Mouse (Mus musculus): ENCODE measurements at regions not wholly inside any gene's neighbourhood (a gene's known extent, or its start where the extent isn't known, plus 50 kb on each side); places are given as distances from the start of the nearest gene placed in this dataset.

- H3K27me3 ChIP-seq: no peaks in the 10 kb centered on the region
- no peaks in the 10 kb centered on the region for H3K9me3 ChIP-seq
- no peaks in the 10 kb centered on the region for H3K4me1 ChIP-seq
- H3K4me2 ChIP-seq: no peak overlapping the region
- H3K9ac ChIP-seq: no peak overlapping the region
- H3K4me3 ChIP-seq (replicated peaks): no peak overlapping the region
- H3K27ac ChIP-seq: no peak overlapping the region
- no peaks in the 10 kb centered on the region for H3K36me3 ChIP-seq (replicated peaks)
- ATAC-seq (ENCODE audit: low FRiP score): no peak
These were observed 535.6 kb upstream of the Camk1g start for GRCm38 (mm10) chr1:193905711-193906110.

DNA sequence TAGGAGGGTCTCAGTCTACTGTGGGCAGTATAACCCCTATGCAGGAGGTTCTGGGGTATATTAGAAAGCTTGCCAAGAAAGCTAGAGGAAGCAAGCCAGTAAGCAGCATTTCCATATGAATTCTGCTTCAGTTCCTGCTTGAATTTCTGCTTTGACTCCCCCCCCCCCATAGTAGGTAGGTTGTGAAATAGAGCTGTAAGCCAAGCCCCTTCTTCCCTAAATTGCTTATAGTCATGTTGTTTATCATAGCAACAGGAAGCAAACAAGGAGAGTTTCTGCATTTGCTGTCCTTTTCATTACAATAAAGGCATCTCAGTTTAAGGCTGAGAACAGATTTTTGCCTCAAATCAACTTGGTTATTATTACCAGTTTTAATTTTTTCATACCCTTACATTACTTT, 524.0 kb upstream of the Camk1g start:
- H3K27me3 ChIP-seq: no peaks in the 10 kb centered on the region
- H3K4me2 ChIP-seq: no peak overlapping the region
- H3K4me1 ChIP-seq: peaks cover 6% of the 10 kb centered on the region
- ATAC-seq (ENCODE audit: low FRiP score): no peak
- no peak overlapping the region for H3K9ac ChIP-seq
- H3K27ac ChIP-seq: no peak overlapping the region
- H3K9me3 ChIP-seq: no peaks in the 10 kb centered on the region
- no peak overlapping the region for H3K4me3 ChIP-seq (replicated peaks)
- no peaks in the 10 kb centered on the region for H3K36me3 ChIP-seq (replicated peaks)

GRCm38 (mm10) chr1:193876540-193876939, 506.4 kb upstream of the Camk1g start:
- no peaks in the 10 kb centered on the region for H3K36me3 ChIP-seq (replicated peaks)
- 76% methylated on average over 2 of the region's 2 CpGs for WGBS
- H3K9me3 ChIP-seq: no peaks in the 10 kb centered on the region
- H3K9ac ChIP-seq: no peak overlapping the region
- H3K4me1 ChIP-seq: no peaks in the 10 kb centered on the region
- no peak overlapping the region for H3K4me3 ChIP-seq (replicated peaks)
- no peak overlapping the region for H3K27ac ChIP-seq
- H3K27me3 ChIP-seq: no peaks in the 10 kb centered on the region
- H3K4me2 ChIP-seq: no peak overlapping the region
- no peak for ATAC-seq (ENCODE audit: low FRiP score)

GRCm38 (mm10) chr1:193876121-193876520, 506.0 kb upstream of the Camk1g start:
- no peak overlapping the region for H3K27ac ChIP-seq
- no peaks in the 10 kb centered on the region for H3K36me3 ChIP-seq (replicated peaks)
- no peak overlapping the region for H3K4me3 ChIP-seq (replicated peaks)
- no peaks in the 10 kb centered on the region for H3K9me3 ChIP-seq
- H3K4me2 ChIP-seq: no peak overlapping the region
- H3K4me1 ChIP-seq: no peaks in the 10 kb centered on the region
- no peak overlapping the region for H3K9ac ChIP-seq
- no peaks in the 10 kb centered on the region for H3K27me3 ChIP-seq
- ATAC-seq (ENCODE audit: low FRiP score): no peak

DNA sequence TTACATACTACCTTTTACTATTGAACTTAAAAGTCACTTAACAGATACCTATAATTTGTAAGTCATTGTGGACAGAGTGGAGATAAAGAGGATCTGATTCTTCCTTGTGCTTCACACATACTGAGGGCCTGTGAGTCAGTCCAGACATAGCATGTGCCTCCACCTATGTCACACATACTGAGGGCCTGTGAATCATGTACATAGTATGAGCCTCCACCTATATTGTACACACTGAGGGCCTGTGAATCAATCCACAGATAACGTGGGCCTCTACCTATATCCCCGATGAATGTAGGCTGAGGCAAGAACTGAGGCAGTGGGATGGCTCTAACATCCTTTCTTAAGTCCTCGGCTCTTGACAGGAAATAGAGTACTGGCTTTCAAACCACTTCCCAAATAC, 505.2 kb upstream of the Camk1g start:
- ATAC-seq (ENCODE audit: low FRiP score): no peak
- no peaks in the 10 kb centered on the region for H3K36me3 ChIP-seq (replicated peaks)

DNA sequence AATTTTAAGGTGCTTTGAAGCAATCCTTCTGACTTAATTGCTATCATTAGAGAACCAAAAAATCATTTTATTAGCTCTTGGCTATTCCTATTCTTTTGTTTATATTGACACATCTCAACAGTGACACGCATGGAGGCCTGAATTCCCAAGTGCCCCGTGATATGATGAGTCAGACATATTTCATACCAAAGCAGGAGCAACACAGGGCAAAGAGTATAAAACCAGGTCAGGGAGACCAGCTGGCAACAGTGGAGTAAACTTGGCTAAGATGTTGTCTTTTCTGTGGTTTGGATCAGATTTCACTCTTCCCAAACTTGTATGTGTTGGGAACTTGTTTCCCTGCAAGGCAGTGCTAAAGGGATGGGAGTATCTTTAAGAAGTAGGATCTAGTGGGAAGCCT, 500.6 kb upstream of the Camk1g start:
- H3K9me3 ChIP-seq: no peaks in the 10 kb centered on the region
- peaks cover 8% of the 10 kb centered on the region; the same call in 1 of the 2 replicates for H3K4me1 ChIP-seq

More for the DNA sequence above, 505.2 kb upstream of the Camk1g start:
- H3K4me2 ChIP-seq: no peak overlapping the region
- H3K27me3 ChIP-seq: no peaks in the 10 kb centered on the region
- H3K4me3 ChIP-seq (replicated peaks): no peak overlapping the region
- H3K4me1 ChIP-seq: no peaks in the 10 kb centered on the region
- WGBS: 93% methylated on average over 3 of the region's 3 CpGs
- no peak overlapping the region for H3K9ac ChIP-seq
- no peak overlapping the region for H3K27ac ChIP-seq
- H3K9me3 ChIP-seq: no peaks in the 10 kb centered on the region

DNA sequence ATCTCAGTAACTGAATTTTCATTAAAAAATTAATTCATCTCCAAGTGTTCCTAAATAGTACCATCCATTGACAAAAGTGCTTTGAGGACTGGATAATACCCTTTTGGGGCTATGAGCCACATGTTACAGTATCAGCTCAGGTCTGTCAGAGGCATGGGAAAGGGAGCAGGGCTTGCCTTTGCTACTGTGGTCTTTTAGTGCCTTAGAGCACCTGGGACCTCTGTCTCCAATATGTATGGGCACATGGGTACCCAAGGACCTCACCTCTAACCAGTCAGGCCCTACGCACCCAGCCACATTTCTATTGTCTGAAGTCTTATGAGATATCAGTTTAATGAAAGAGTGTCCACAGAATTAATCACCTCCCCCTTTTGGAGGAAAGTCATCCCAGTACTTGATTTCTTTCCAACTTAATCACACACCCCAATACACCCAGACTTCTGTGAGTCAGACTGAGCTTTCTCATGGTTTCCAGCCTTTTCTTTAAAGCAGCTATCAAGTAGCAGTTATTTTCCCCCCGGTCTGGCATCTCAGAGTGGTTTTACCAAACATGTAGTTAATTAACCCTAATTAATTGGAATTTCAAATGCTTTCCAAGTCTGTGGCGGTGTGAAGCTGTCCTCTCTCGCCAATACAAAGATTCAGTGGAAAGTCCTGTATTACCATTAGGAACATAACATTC, 498.7 kb upstream of the Camk1g start:
- H3K4me1 ChIP-seq: peaks cover 8% of the 10 kb centered on the region; the same call in 1 of the 2 replicates
- no peaks in the 10 kb centered on the region for H3K9me3 ChIP-seq
- ATAC-seq (ENCODE audit: low FRiP score): peak; percentile 62; the same call in 1 of the 2 replicates
- no peak overlapping the region for H3K4me2 ChIP-seq
- H3K27ac ChIP-seq: peak overlapping the region; percentile 25; the same call in 1 of the 2 replicates
- H3K9ac ChIP-seq: no peak overlapping the region
- no peaks in the 10 kb centered on the region for H3K27me3 ChIP-seq
- H3K4me3 ChIP-seq (replicated peaks): no peak overlapping the region
- WGBS: 30% methylated on average over 4 of the region's 4 CpGs
- H3K36me3 ChIP-seq (replicated peaks): no peaks in the 10 kb centered on the region

More for the DNA sequence above, 500.6 kb upstream of the Camk1g start:
- Histone ChIP-seq H3K27ac (no peak overlapping the region), H3K27me3 (no peaks in the 10 kb centered on the region), H3K9ac (no peak overlapping the region), H3K4me2 (no peak overlapping the region), H3K4me3 (replicated peaks) (no peak overlapping the region), H3K36me3 (replicated peaks) (no peaks in the 10 kb centered on the region)
- WGBS: 85% methylated on average over 2 of the region's 2 CpGs
- no peak for ATAC-seq (ENCODE audit: low FRiP score)

DNA sequence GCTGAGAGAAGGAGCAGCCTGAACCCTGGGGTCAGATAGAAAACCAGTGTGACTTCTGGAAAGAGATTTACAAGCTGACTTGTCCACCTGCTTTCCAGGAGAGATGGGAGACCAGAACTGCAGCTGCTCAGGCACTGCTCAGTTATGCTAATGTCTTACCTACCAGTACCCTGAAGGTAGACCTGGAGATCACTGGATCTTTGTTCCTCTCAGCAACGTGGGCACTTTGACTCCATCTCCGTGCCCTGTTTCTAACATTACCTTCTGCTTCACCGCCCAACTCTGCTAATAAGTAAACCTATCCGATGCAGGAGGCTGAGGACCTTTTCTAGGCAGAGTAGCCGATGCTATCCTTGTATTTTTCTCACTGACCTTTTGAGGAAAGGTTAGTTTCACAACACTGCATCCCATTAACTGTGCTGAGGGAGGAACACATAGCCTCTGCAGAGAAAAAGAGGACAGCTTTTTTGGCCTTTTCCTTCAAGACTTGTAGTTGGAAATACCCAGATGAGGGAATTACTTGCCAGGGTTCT, 490.7 kb upstream of the Camk1g start:
- Histone ChIP-seq H3K27me3 (no peaks in the 10 kb centered on the region), H3K4me2 (no peak overlapping the region), H3K9ac (no peak overlapping the region), H3K4me1 (peaks cover 23% of the 10 kb centered on the region), H3K27ac (no peak overlapping the region), H3K4me3 (replicated peaks) (no peak overlapping the region), H3K9me3 (no peaks in the 10 kb centered on the region), H3K36me3 (replicated peaks) (no peaks in the 10 kb centered on the region)
- ATAC-seq (ENCODE audit: low FRiP score): no peak
- WGBS: 59% methylated on average over 5 of the region's 5 CpGs

DNA sequence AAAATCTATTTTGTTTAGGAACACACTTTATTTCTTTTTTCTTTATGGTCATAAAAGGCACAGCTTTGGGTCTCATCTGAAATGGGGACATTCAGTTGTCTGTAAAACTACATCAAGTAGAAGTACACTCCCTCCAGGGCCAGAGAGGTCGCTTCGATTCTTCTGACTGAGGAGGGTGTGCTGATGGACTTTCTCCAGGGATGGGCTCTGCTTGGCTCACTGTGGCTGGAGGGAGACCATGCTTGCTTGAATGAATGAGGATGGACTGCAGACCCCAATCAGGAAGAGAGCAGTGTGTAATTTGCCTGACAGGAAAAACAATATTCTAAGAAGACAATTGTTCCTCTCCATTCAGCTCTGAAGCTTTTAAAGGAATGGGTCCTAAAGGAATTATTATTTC, 490.3 kb upstream of the Camk1g start:
- H3K27ac ChIP-seq: no peak overlapping the region

GRCm38 (mm10) chr1:193859257-193860125, 489.4 kb upstream of the Camk1g start:
- no peak for ATAC-seq (ENCODE audit: low FRiP score)
- Histone ChIP-seq H3K27me3 (no peaks in the 10 kb centered on the region), H3K4me3 (replicated peaks) (no peak overlapping the region), H3K4me2 (no peak overlapping the region), H3K27ac (0 out of 2 replicates have a peak overlapping the region, but pooled peaks have one; percentile 46), H3K9ac (no peak overlapping the region), H3K9me3 (no peaks in the 10 kb centered on the region), H3K36me3 (replicated peaks) (no peaks in the 10 kb centered on the region), H3K4me1 (peaks cover 23% of the 10 kb centered on the region)
- WGBS: 34% methylated on average over 10 of the region's 10 CpGs

More for the DNA sequence above, 490.3 kb upstream of the Camk1g start:
- H3K4me3 ChIP-seq (replicated peaks): no peak overlapping the region
- H3K36me3 ChIP-seq (replicated peaks): no peaks in the 10 kb centered on the region
- H3K4me2 ChIP-seq: no peak overlapping the region
- no peak overlapping the region for H3K9ac ChIP-seq
- H3K9me3 ChIP-seq: no peaks in the 10 kb centered on the region
- ATAC-seq (ENCODE audit: low FRiP score): no peak
- H3K27me3 ChIP-seq: no peaks in the 10 kb centered on the region
- H3K4me1 ChIP-seq: peaks cover 23% of the 10 kb centered on the region
- 47% methylated on average over 2 of the region's 2 CpGs for WGBS

DNA sequence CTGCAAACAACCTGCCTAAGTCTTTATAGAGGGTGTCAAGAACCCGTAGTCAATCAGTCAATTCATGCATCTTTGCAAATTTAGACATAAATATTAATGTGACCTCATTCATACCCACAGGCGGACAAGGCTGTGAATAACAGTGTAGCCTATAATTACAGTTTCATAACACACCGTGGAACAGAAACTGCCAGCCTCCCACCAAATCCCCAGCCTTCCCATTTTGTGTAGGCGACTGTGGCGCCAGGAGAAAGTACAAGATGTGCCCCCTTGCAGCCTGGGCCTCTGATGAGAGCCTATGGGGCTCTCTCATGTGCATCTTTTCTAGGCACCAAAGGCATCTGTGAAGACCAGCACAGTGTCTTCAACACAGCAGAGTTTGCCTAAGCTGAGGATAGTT, 477.8 kb upstream of the Camk1g start:
- H3K27ac ChIP-seq: no peak overlapping the region
- whole genome bisulfite sequencing: 61% methylated on average over 5 of the region's 5 CpGs
- no peaks in the 10 kb centered on the region for H3K36me3 ChIP-seq (replicated peaks)
- H3K27me3 ChIP-seq: no peaks in the 10 kb centered on the region
- H3K9ac ChIP-seq: no peak overlapping the region
- no peak overlapping the region for H3K4me2 ChIP-seq
- H3K4me1 ChIP-seq: 0 out of 2 replicates have a peak, but pooled peaks cover 3% of the 10 kb centered on the region
- no peaks in the 10 kb centered on the region for H3K9me3 ChIP-seq
- no peak overlapping the region for H3K4me3 ChIP-seq (replicated peaks)
- no peak for ATAC-seq (ENCODE audit: low FRiP score)

DNA sequence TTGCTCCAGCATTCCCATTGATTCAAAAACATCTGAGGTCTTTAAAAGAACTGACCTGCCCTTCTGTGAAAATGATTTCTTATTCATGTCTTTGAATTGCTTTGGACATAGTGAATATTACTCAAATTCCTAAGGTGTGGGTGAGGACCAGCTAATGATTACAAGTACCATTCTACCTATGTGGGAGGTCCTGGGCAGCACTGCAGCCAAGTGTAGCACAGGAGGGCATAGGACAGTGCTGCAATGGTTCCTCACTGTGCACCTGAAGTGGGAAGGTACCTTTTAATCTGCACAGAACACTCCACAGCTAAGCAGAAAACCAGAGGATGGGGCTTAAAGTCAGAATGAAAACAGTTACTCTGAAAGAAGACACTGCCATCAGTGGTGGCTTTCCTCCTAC, 474.8 kb upstream of the Camk1g start:
- 0 out of 2 replicates have a peak, but pooled peaks cover 3% of the 10 kb centered on the region for H3K4me1 ChIP-seq
- ATAC-seq (ENCODE audit: low FRiP score): no peak
- H3K27ac ChIP-seq: no peak overlapping the region
- H3K27me3 ChIP-seq: no peaks in the 10 kb centered on the region
- H3K4me2 ChIP-seq: no peak overlapping the region
- H3K36me3 ChIP-seq (replicated peaks): no peaks in the 10 kb centered on the region
- H3K4me3 ChIP-seq (replicated peaks): no peak overlapping the region
- H3K9me3 ChIP-seq: no peaks in the 10 kb centered on the region
- no peak overlapping the region for H3K9ac ChIP-seq

All from forebrain, embryonic 12.5 days (tissue).